Mouse (Mus musculus) brain, embryonic 18.5 days (tissue): ENCODE measurements around the gene Pklr.

Experiments used
- DNase-seq: peaks from one replicate; pipeline ENCODE4 v3.0.0-alpha.2; 2012; ENCODE audit warnings: low read depth, low spot score

Pklr gene

DNA sequence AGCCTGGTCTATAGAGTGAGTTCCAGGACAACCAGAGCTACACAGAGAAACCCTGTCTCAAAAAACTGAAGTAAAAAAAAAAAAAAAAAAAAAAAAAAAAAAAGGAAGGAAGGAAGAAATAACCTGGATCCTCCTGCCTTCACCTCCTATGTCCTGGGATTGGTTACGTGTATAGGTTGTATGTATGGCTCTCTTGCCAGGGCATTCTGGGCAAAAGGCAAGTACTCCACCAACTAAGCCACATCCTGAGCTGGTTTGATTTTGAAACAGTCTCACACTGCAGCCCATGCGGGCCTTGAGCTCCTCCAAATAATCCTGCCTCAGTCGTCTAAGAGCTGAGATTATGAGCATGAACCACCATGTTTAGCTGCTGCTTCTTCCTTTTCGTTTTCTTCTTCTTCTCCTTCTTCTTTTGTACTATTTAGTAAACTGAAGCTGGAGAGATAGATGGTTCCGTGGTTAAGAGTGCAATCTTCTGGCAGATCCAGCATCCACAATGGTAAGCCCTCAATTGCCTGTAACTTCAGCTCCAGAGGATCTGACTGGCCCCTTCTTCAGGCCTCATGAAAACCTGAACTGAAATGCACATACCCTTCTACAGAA lies 27.8 kb downstream of the Pklr start:
- DNase-seq = no peak

- DNase-seq = peak; percentile 75
These were observed 28.7 kb downstream of the Pklr start, which contains the start of gene Clk2 for GRCm38 (mm10) chr3:89164506-89165267. Clk2 (plus strand) TSS chr3:89164795.

- no peak for DNase-seq
These were observed 29.4 kb downstream of the Pklr start for GRCm38 (mm10) chr3:89165268-89165870.

GRCm38 (mm10) chr3:89166945-89167344 lies 31.0 kb downstream of the Pklr start:
- DNase-seq = no peak

DNA sequence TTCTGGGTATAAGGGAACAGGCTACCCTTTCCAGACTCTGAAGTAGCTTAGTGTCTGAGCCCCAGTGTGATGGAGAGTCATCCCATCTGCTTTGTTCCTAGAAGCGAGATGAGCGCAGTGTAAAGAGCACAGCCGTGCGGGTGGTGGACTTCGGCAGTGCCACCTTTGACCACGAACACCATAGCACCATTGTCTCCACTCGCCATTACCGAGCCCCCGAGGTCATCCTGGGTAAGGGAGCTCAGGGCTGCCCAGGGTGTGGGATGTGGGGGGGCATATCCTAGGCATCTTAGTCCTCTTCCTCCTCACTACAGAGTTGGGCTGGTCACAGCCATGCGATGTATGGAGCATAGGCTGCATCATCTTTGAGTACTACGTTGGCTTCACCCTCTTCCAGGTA lies 38.9 kb downstream of the Pklr start:
- DNase-seq = no peak

DNA sequence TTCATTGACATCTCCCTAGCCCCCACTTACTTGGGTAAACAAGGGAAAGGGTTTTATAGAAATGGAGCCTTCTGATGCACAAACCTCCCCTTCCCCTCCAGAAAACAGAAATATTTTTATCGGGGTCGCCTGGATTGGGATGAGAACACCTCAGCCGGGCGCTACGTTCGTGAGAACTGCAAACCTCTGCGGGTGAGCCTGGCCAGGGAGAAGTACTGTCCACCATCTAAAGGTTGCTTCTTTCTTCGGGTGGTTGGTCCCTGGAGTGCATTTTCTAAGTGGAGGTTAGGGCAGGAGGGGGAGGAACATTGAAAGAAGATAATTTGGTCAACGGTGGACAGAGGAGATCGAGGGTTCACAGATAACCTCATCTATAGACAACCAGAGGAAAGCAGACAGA lies 39.6 kb downstream of the Pklr start:
- no peak for DNase-seq

GRCm38 (mm10) chr3:89176421-89176820 lies 40.5 kb downstream of the Pklr start:
- no peak for DNase-seq

DNA sequence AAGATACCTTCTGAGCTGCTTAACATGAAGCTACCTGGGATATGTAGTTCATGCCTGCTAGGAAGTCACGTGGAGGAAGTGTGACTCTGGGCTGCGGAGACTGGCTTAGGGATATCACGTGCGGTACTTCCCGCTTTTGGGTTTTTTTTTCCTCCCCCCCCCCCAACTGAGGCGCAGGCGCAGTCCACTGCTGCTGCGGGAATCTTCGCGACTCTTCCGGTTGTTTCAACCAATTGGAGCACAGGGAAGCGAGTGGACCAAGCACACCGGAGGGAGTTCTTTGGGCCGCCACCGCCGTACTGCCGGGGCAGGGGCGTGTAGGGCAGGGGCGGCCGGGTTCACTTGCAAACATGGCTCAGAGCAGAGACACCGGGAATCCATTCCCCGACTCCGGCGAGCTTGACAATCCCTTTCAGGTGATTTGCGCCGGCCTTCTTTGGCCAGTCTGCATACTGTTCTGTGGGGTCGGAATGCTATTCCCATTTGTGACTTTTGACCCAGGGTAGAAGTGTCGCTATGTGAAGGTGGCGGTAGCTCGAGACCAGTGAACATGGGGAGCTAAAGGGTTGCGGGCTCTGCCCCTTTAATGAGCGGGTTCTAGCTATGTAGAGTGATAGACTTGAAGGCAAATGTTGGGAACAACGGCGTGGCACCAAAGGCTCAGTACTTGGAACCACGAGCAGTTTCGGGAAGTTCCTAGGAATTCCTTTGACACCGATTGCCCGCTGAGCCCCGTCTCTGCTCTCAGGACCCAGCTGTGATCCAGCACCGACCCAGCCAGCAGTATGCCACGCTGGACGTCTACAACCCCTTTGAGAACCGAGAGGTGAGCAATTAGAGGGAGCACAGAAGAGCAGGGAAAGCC lies 41.5 kb downstream of the Pklr start, which contains the start of gene Scamp3:
Scamp3 (plus strand) TSS at position 232 of the 865 bp plus-strand sequence.
- peak; percentile 96 for DNase-seq

DNA sequence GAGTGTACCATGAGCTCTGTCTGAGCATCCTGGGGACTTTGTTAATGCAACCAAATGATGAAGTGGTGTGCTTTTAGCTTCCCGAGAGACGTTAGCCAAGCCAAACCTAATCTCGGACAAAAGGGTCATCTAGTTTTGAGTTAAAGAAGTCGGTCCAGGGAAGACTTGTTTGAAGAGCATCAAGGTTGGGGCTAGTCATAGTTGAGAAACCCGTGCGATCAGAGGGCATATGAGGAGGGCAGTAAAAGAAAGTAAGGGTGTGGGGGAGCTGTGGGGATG lies 42.1 kb downstream of the Pklr start:
- no peak for DNase-seq

DNA sequence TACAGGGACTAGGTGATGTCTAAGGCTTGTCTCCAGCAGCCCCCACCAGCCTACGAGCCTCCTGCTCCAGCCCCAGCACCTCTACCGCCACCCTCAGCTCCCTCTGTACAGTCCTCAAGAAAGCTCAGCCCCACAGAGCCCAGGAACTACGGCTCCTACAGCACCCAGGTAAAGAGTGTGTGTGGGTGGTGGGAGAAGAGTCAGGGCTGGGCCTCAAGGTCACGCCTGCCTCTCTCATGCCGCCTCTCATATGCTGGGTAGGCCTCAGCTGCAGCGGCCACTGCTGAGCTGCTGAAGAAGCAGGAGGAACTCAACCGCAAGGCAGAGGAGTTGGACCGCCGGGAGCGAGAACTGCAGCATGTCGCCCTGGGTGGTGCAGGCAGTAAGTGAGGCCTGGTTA lies 43.1 kb downstream of the Pklr start:
- no peak for DNase-seq

- no peak for DNase-seq
These were observed 46.0 kb downstream of the Pklr start for GRCm38 (mm10) chr3:89181749-89182500.

- no peak for DNase-seq
These were observed 46.7 kb downstream of the Pklr start for GRCm38 (mm10) chr3:89182531-89183057.

- DNase-seq = peak; percentile 82
These were observed 47.4 kb downstream of the Pklr start, which contains the start of gene Fam189b for GRCm38 (mm10) chr3:89183058-89183958. Fam189b (plus strand) TSS chr3:89183143.

DNA sequence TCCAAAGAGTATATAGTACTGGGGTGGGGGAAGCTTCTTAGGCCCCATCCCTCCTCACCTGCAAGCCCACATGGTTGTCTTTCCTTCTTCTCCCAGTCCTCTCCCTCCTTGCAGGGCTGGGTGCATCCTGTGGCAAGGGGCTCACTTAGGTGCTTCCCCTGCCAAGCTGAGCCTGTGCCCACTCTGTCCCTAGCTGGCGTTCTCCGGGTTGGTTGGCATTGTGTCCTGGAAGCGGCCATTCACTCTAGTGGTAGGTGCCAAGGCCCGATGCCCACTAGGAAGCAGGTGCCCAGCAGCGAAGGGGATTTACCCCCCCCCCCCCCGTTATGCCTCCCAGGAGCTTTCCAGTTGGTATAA lies 48.0 kb downstream of the Pklr start:
- no peak for DNase-seq

- DNase-seq = no peak
These were observed 51.3 kb downstream of the Pklr start for GRCm38 (mm10) chr3:89187197-89187596.

- DNase-seq = no peak
These were observed 51.9 kb downstream of the Pklr start for GRCm38 (mm10) chr3:89187690-89188477.

DNA sequence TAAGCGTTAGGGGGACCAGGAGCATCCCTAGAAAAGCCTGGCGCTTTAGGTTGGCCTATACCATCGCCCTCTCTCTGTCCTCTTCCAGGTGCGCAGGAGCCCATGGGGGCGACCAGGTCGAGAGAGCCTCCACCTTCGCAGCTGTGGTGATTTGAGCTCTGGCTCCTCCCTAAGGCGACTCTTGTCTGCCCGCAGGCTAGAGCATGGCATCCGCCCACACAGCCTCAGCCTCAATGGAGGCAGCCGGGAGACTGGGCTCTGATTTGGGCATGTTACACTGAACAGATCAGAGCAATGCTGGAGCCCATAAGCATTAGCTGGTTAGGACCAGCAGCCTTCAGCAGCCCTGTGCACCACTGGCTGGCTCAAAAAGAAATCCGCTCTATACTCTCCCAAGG lies 52.5 kb downstream of the Pklr start:
- no peak for DNase-seq

DNA sequence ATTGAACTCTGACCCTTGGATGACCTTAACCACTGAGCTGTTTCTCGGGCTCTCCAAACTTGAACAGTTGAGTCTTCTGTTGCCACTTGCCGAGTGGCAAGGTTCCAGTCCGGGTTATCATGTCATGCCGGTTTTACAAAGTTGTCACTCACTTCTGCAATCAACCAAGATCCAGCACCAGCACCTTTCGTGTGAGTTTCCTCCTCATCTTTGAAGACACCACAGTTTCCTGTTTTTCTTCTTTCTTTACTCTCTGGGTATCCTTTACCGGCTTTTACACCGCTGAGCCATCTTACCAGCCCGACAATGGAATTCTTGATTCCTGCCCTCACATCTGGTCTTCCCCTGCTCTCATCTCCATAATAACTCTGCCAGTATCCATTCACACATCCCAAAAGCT lies 54.5 kb downstream of the Pklr start:
- no peak for DNase-seq

DNA sequence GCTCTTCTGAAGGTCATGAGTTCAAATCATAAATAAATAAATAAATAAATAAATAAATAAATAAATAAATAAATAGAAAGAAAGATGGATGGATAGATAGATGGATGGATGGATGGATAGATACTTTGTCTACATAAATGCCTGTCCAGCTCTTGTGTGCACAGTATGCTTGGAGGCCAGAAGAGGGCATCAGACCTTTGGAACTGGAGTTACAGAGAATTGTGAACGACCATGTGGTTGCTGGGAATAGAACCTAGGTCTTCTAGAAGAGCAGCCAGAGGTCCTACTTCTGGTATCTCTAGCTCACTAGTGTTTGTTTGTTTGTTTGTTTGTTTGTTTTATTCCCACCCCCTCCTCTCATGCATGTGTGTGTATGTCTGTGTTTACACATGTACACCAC lies 57.4 kb downstream of the Pklr start:
- DNase-seq = no peak
